Mouse (Mus musculus) brain, embryonic 14.5 days (tissue): ENCODE data around the gene Hist1h3c.

Source experiments
- CTCF ChIP-seq: fragments of 200-500 bp; IDR thresholded peaks from 2 replicates; pipeline ENCODE4 v1.5.1; 2012; ENCODE audit warnings: inconsistent platforms, mild to moderate bottlenecking, moderate library complexity, borderline replicate concordance; ENCODE audit not compliant: insufficient read depth, insufficient read length; ENCODE audit errors: extremely low read depth
- POLR2A ChIP-seq: fragments of 200-500 bp; IDR thresholded peaks from 2 replicates; pipeline ENCODE4 v1.6.1; 2012; ENCODE audit warnings: mild to moderate bottlenecking, inconsistent platforms, borderline replicate concordance; ENCODE audit not compliant: poor library complexity, insufficient read depth, insufficient read length, severe bottlenecking; ENCODE audit errors: extremely low read depth

DNA sequence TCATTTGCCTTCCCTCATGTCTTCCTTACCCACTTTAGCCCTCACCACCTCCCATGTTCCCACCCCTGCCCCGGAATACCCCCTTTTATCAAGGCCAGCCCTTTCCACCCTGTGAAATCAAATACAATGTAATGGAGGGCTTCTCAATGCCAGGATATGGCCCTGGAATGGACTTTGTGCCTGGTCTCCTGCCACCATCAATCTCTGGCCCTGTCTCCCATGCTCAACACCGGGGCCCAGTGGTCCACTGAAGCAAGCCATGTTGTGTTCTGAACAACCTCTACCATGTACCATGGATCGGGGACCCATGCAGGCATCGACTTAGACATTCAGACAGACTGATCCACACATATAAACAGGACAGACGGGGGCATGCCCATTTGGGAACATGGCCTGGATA lies 15.7 kb downstream of the Hist1h3c start:
- TF ChIP-seq CTCF (no peak), POLR2A (no peak)
